Mouse (Mus musculus): ENCODE results near the gene Lcp1.

GRCm38 (mm10) chr14:75250432-75250831 is 119.5 kb downstream of the Lcp1 start:
- TF ChIP-seq CTCF (IDR thresholded peaks at IDR 0.05; ENCODE audit: low read depth, low read length): no peak
- no peak for TF ChIP-seq POLR2A (IDR thresholded peaks at IDR 0.05; ENCODE audit: borderline replicate concordance, low read depth, low read length)

Data from bone marrow macrophage, adult 2 months (primary cell).